Comparison of ENCODE assay signal across 8 mouse cellular contexts in the genomic region with DNA sequence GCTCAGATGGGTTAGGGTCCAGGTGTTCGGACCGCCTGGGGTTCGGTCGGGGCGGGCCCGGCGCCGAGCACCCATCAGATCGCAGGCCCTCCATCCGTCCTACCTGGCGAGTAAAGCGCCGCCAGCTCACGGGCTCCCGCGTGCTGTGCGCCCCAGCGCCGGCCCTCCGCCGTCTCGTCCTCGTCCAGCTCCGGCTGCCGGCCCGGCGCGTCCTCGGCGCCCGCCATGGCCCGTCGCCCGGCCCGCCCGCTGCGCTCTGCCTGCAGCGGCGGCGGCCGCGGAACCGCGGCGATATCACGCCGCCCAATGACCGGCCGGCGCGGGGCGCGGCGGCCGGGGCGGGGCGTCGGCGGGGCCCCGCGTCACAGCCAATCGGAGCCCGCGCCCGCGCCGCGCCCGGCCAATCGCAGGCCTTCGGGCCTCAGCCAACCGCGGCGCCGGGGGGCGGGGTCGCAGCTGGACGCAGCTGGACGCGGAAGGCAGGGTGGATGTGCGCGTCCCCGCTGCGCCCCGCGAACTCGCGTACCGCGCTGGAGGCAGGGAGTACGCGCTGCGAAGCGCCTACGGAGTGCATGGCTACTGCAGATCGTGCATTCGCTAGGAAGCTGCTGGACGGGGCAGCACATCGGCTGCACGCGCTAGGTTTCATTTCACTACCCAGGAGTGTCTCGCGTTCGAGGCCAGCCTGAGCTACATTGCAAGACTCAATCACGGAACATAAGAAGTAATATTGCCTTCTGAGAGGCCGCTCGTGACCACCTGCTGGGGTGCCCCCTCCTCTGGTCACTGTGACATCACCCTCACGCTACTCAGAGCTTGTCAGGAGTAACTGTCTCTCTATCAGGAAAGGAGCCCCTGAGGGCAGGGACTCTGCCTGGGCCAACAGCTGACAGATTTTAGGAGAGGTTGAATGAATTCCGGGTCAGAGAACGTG. TPM values are rescaled to one million over a fixed set of nuclear protein-coding genes. Genes with fewer than 3 reads are reported as not detected.
DNase-seq lines count a peak whose midpoint lies in the region; ATAC-seq and TF ChIP-seq lines count a peak whose summit lies in the region.

A gene (minus strand): TSS at position 227 of the 934 bp plus-strand sequence.

- peak within 1 kb of the TSS; percentile 70 for H3K27ac ChIP-seq in hindbrain, embryonic 12.5 days

- H3K4me1 ChIP-seq in hindbrain, embryonic 12.5 days, result peaks cover 40% of the 10 kb centered on the region

- peaks cover 7% of the 10 kb centered on the region; the same call in 1 of the 2 replicates for H3K36me3 ChIP-seq in hindbrain, embryonic 12.5 days

- TF ChIP-seq CTCF in Patski (IDR thresholded peaks at IDR 0.05), result no peak

- in situ Hi-C loops in Patski (cut with MboI; ENCODE audit: low pct_unique_long_range_greater_than_20kb), result no loop called here

- no peaks in the 10 kb centered on the region for H3K27me3 ChIP-seq in Patski
- peaks cover 9% of the 10 kb centered on the region; the same call in 1 of the 2 replicates for H3K27me3 ChIP-seq in hindbrain, embryonic 12.5 days

- CTCF ChIA-PET in Patski (lab: Charles Lee), result interaction anchor here (1.3 to 4.3 kb wide), 2 partner anchors 19 to 21 kb away, joined by 3 to 18 read pairs; no protein-coding TSS in a partner anchor

- no peak for DNase-seq in Patski (ENCODE audit: low read depth, low spot score)
- peak; percentile 96 to 98 for DNase-seq in cerebellum, postnatal 14 days
- peak; percentile 86 to 92 for DNase-seq in frontal cortex, postnatal 14 days (ENCODE audit: low spot score in 2 of 2)
- peak; percentile 92 to 93 for DNase-seq in layer of hippocampus, postnatal 36 days
- peak; percentile 94 for DNase-seq in lung, postnatal 25 days (ENCODE audit: low spot score)
- peak; percentile 81 for DNase-seq in retina, adult 2 months (ENCODE audit: low read depth, low spot score)
- peak; percentile 95 for DNase-seq in thymus, postnatal 25 days

- H3K4me2 ChIP-seq in hindbrain, embryonic 12.5 days (replicated peaks), result peak within 1 kb of the TSS; percentile 96

- POLR2A ChIA-PET in Patski (lab: Charles Lee), result interaction anchor here (2.0 kb wide), 1 partner anchor 30 kb away, joined by 6 read pairs; a partner anchor contains a TSS

- peak within 1 kb of the TSS; percentile 76 for H3K4me3 ChIP-seq in hindbrain, embryonic 12.5 days

- WGBS in hindbrain, embryonic 12.5 days, result under 1% methylated on average over 99 of the region's 110 CpGs

- peak within 1 kb of the TSS; percentile 91 for H3K9ac ChIP-seq in hindbrain, embryonic 12.5 days

- H3K9me3 ChIP-seq in hindbrain, embryonic 12.5 days (replicated peaks), result no peaks in the 10 kb centered on the region

- peak; percentile 92 for ATAC-seq in Patski
- ATAC-seq in hindbrain, embryonic 12.5 days (ENCODE audit: low FRiP score), result peak; percentile 94

RNA-seq across cellular contexts. Expression of the gene that starts here (rescaled TPM):
- 0.95 TPM for polyA plus RNA-seq in Patski (2021)
- polyA plus RNA-seq in hindbrain, embryonic 12.5 days (2016; fragmentation: Nextera tagmentation; extraction: Ambion mirVana), result 16.9 and 18.8 TPM in 2 replicates
- 10 to 100 TPM; 39.4 to 47.0 TPM for total RNA-seq in layer of hippocampus, postnatal 36 days (2021)

Comparison
In these comparisons a context has a peak if more than half of its experiments do, and no peak if none do; other contexts are left out.
1. Peak in ATAC-seq in Patski; RNA of the gene not detected or under 1 TPM.